ENCODE assay signal across 8 mouse cellular contexts in the genomic region with DNA sequence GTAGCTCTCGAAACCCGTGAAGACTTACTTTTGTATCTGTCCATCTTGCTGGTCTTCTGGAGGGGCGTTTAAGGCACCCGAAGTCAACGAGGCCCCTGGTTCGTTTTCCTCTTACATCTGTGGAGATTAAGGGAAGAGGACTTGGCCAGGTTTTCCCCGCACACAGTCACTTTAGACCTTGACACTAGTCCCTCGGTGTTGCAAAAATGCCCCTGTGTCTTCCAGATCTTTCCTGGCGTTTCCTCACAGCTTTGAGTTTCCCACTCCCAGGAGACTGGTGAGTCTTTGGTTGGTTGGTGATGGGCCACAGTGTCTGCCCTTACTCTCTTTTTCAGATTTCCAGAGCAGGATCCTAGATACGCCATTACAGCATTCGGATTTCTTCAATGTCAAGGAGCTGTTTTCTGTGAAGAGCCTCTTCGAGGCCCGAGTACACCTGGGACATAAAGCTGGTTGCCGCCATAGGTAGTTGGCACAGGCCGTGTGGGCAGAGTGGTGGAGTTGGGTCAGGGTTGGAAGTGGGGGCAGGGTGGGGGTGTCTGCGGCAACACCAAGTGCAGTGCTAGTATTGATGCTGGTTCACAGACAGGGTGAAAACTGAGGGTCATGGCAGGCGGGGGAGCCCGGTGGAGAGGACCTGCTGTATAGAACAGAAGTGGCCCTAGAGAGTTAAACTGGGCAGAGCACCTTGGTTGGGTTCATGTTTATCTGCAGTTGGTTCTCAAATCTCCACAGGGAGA. TPM values are rescaled to one million over a fixed set of nuclear protein-coding genes. Genes with fewer than 3 reads are reported as not detected.
DNase-seq lines count a peak whose midpoint lies in the region; ATAC-seq and TF ChIP-seq lines count a peak whose summit lies in the region.

No protein-coding gene starts in this region.

- peak overlapping the region; percentile 96 for H3K9ac ChIP-seq in midbrain, embryonic 13.5 days (replicated peaks)

- WGBS in hindbrain, embryonic 10.5 days = 56% methylated on average over 18 of the region's 18 CpGs
- WGBS in midbrain, embryonic 13.5 days = 51% methylated on average over 18 of the region's 18 CpGs

- H3K36me3 ChIP-seq in hindbrain, embryonic 10.5 days = peaks cover 47% of the 10 kb centered on the region
- peaks cover 45% of the 10 kb centered on the region for H3K36me3 ChIP-seq in midbrain, embryonic 13.5 days

- H3K4me2 ChIP-seq in midbrain, embryonic 13.5 days (replicated peaks) = peak overlapping the region; percentile 90

- H3K27me3 ChIP-seq in hindbrain, embryonic 10.5 days (ENCODE audit: insufficient read depth, poor library complexity, severe bottlenecking) = peaks cover 19% of the 10 kb centered on the region
- H3K27me3 ChIP-seq in midbrain, embryonic 13.5 days = peaks cover 11% of the 10 kb centered on the region; the same call in 1 of the 2 replicates

- peak overlapping the region; percentile 93 for H3K4me3 ChIP-seq in layer of hippocampus, adult 2 months
- H3K4me3 ChIP-seq in bone marrow macrophage, adult 2 months (ENCODE audit: insufficient read depth, low read length) = peak overlapping the region; percentile 83
- peak overlapping the region; percentile 99 for H3K4me3 ChIP-seq in hindbrain, embryonic 10.5 days
- H3K4me3 ChIP-seq in midbrain, embryonic 13.5 days (replicated peaks) = peak overlapping the region; percentile 97

- H3K4me1 ChIP-seq in bone marrow macrophage, adult 2 months (ENCODE audit: control insufficient read depth, insufficient read depth, low read length) = peaks cover 10% of the 10 kb centered on the region
- peaks cover 37% of the 10 kb centered on the region for H3K4me1 ChIP-seq in hindbrain, embryonic 10.5 days (replicated peaks)
- peaks cover 19% of the 10 kb centered on the region for H3K4me1 ChIP-seq in midbrain, embryonic 13.5 days (replicated peaks)

- no peak for DNase-seq in layer of hippocampus, adult 2 months (ENCODE audit: low spot score in 2 of 2)
- DNase-seq in layer of hippocampus, postnatal 25 days (ENCODE audit: extremely low spot score in 1 of 2, low spot score in 1 of 2) = no peak
- DNase-seq in hindbrain, embryonic 10.5 days (ENCODE audit: low spot score) = no peak
- DNase-seq in right cerebral cortex, adult 18-20 months = no peak
- DNase-seq in layer of hippocampus, postnatal 36 days = no peak
- DNase-seq in adrenal gland, adult 18-20 months (ENCODE audit: low spot score in 2 of 2) = no peak

- no peak for TF ChIP-seq POLR2A in bone marrow macrophage, adult 2 months (IDR thresholded peaks at IDR 0.05; ENCODE audit: borderline replicate concordance, low read depth, low read length)

- H3K27ac ChIP-seq in layer of hippocampus, adult 2 months = peak overlapping the region; percentile 93
- H3K27ac ChIP-seq in bone marrow macrophage, adult 2 months (ENCODE audit: insufficient read depth, low read depth, low read length) = no peak overlapping the region
- peak overlapping the region; percentile 97 for H3K27ac ChIP-seq in hindbrain, embryonic 10.5 days
- H3K27ac ChIP-seq in midbrain, embryonic 13.5 days = no peak overlapping the region

- no peak for TF ChIP-seq CTCF in layer of hippocampus, adult 2 months (conservative IDR thresholded peaks at IDR 0.05)
- TF ChIP-seq CTCF in bone marrow macrophage, adult 2 months (IDR thresholded peaks at IDR 0.05; ENCODE audit: low read depth, low read length) = no peak

- no peak for ATAC-seq in midbrain, embryonic 13.5 days

- H3K9me3 ChIP-seq in hindbrain, embryonic 10.5 days = peaks cover 11% of the 10 kb centered on the region; the same call in 1 of the 2 replicates
- H3K9me3 ChIP-seq in midbrain, embryonic 13.5 days = 0 out of 2 replicates have a peak, but pooled peaks cover 5% of the 10 kb centered on the region

RNA-seq across cellular contexts. Expression of a gene that starts 0.8 kb away (rescaled TPM):
- total RNA-seq in layer of hippocampus, adult 2 months (2021) = 10 to 100 TPM; 35.8 to 39.4 TPM
- 10 to 100 TPM; 38.3 to 39.2 TPM for total RNA-seq in layer of hippocampus, postnatal 25 days (2021)
- polyA plus RNA-seq in bone marrow macrophage, adult 2 months (2012; ENCODE audit: insufficient read depth, insufficient read length, missing spikeins) = 23.7 and 24.9 TPM in 2 replicates
- 61.7 and 63.1 TPM in 2 replicates for polyA plus RNA-seq in hindbrain, embryonic 10.5 days (2016; fragmentation: Nextera tagmentation; extraction: Ambion mirVana)
- polyA plus RNA-seq in midbrain, embryonic 13.5 days (2015; fragmentation: Nextera tagmentation; extraction: Ambion mirVana) = 50.1 and 52.3 TPM in 2 replicates
- 10 to 100 TPM; 34.6 to 36.3 TPM for total RNA-seq in layer of hippocampus, postnatal 36 days (2021)
- 10 to 100 TPM; 54.4 to 63.2 TPM for total RNA-seq in adrenal gland, adult 18-20 months (2021)

RNA-seq across cellular contexts. Expression of a gene that starts 2.5 kb away (rescaled TPM):
- 1 to 10 TPM; 1.9 to 2.4 TPM for total RNA-seq in layer of hippocampus, adult 2 months (2021)
- total RNA-seq in layer of hippocampus, postnatal 25 days (2021) = 1 to 10 TPM; 2.8 to 3.8 TPM
- polyA plus RNA-seq in bone marrow macrophage, adult 2 months (2012; ENCODE audit: insufficient read depth, insufficient read length, missing spikeins) = not detected in 2 replicates
- polyA plus RNA-seq in hindbrain, embryonic 10.5 days (2016; fragmentation: Nextera tagmentation; extraction: Ambion mirVana) = 2.3 and 3.6 TPM in 2 replicates
- polyA plus RNA-seq in midbrain, embryonic 13.5 days (2015; fragmentation: Nextera tagmentation; extraction: Ambion mirVana) = 0.85 and 1.3 TPM in 2 replicates
- 1 to 10 TPM; 2.8 to 3.6 TPM for total RNA-seq in layer of hippocampus, postnatal 36 days (2021)
- 1 to 10 TPM; 1.4 to 2.8 TPM for total RNA-seq in adrenal gland, adult 18-20 months (2021)

RNA-seq across cellular contexts. Expression of a gene that starts 22.1 kb away (rescaled TPM):
- total RNA-seq in layer of hippocampus, adult 2 months (2021) = 10 to 100 TPM; 14.5 to 17.3 TPM
- total RNA-seq in layer of hippocampus, postnatal 25 days (2021) = 10 to 100 TPM; 14.3 to 16.0 TPM
- polyA plus RNA-seq in bone marrow macrophage, adult 2 months (2012; ENCODE audit: insufficient read depth, insufficient read length, missing spikeins) = 0.40 and 0.60 TPM in 2 replicates
- polyA plus RNA-seq in hindbrain, embryonic 10.5 days (2016; fragmentation: Nextera tagmentation; extraction: Ambion mirVana) = 4.3 and 5.2 TPM in 2 replicates
- polyA plus RNA-seq in midbrain, embryonic 13.5 days (2015; fragmentation: Nextera tagmentation; extraction: Ambion mirVana) = 10.7 and 11.8 TPM in 2 replicates
- total RNA-seq in layer of hippocampus, postnatal 36 days (2021) = 10 to 100 TPM; 14.5 to 18.0 TPM
- total RNA-seq in adrenal gland, adult 18-20 months (2021) = 1 to 10 TPM; 4.5 to 5.1 TPM

RNA-seq across cellular contexts. Expression of a gene that starts 28.0 kb away (rescaled TPM):
- total RNA-seq in layer of hippocampus, adult 2 months (2021) = 1 to 10 TPM; 1.8 to 2.2 TPM
- 1 to 10 TPM; 1.5 to 2.1 TPM for total RNA-seq in layer of hippocampus, postnatal 25 days (2021)
- 16.0 and 18.4 TPM in 2 replicates for polyA plus RNA-seq in bone marrow macrophage, adult 2 months (2012; ENCODE audit: insufficient read depth, insufficient read length, missing spikeins)
- polyA plus RNA-seq in hindbrain, embryonic 10.5 days (2016; fragmentation: Nextera tagmentation; extraction: Ambion mirVana) = 0.14 TPM in 1 of 2 replicates, not detected in the other
- polyA plus RNA-seq in midbrain, embryonic 13.5 days (2015; fragmentation: Nextera tagmentation; extraction: Ambion mirVana) = 0.54 and 1.4 TPM in 2 replicates
- 1 to 10 TPM; 1.2 to 1.8 TPM for total RNA-seq in layer of hippocampus, postnatal 36 days (2021)
- 1 to 10 TPM; 4.5 to 6.3 TPM for total RNA-seq in adrenal gland, adult 18-20 months (2021)

RNA-seq across cellular contexts. Expression of a gene that starts 37.2 kb away (rescaled TPM):
- 1 to 10 TPM in 1 of 2 experiments, not detected in 1; 1.2 TPM for total RNA-seq in layer of hippocampus, adult 2 months (2021)
- total RNA-seq in layer of hippocampus, postnatal 25 days (2021) = 1 to 10 TPM in 1 of 2 experiments, not detected in 1; 2.0 TPM
- polyA plus RNA-seq in bone marrow macrophage, adult 2 months (2012; ENCODE audit: insufficient read depth, insufficient read length, missing spikeins) = 5.1 and 8.2 TPM in 2 replicates
- polyA plus RNA-seq in hindbrain, embryonic 10.5 days (2016; fragmentation: Nextera tagmentation; extraction: Ambion mirVana) = 0.70 TPM in 1 of 2 replicates, not detected in the other
- 1.0 and 1.5 TPM in 2 replicates for polyA plus RNA-seq in midbrain, embryonic 13.5 days (2015; fragmentation: Nextera tagmentation; extraction: Ambion mirVana)
- total RNA-seq in layer of hippocampus, postnatal 36 days (2021) = 1 to 10 TPM in 1 of 2 experiments, not detected in 1; 1.9 TPM
- 1 to 10 TPM; 2.0 TPM for total RNA-seq in adrenal gland, adult 18-20 months (2021)

Comparison
In these comparisons a context has a peak if more than half of its experiments do, and no peak if none do; other contexts are left out.
1. H3K27ac ChIP-seq: peak in layer of hippocampus, adult 2 months (single experiment) and hindbrain, embryonic 10.5 days (single experiment); none in bone marrow macrophage, adult 2 months (single experiment) and midbrain, embryonic 13.5 days (single experiment).
2. Peak in every context shown above with its lines, with median percentiles within 50 percentile points of each other: H3K4me3 ChIP-seq.